Mouse (Mus musculus): ENCODE data around the gene Bahcc1.

Bahcc1 gene

DNA sequence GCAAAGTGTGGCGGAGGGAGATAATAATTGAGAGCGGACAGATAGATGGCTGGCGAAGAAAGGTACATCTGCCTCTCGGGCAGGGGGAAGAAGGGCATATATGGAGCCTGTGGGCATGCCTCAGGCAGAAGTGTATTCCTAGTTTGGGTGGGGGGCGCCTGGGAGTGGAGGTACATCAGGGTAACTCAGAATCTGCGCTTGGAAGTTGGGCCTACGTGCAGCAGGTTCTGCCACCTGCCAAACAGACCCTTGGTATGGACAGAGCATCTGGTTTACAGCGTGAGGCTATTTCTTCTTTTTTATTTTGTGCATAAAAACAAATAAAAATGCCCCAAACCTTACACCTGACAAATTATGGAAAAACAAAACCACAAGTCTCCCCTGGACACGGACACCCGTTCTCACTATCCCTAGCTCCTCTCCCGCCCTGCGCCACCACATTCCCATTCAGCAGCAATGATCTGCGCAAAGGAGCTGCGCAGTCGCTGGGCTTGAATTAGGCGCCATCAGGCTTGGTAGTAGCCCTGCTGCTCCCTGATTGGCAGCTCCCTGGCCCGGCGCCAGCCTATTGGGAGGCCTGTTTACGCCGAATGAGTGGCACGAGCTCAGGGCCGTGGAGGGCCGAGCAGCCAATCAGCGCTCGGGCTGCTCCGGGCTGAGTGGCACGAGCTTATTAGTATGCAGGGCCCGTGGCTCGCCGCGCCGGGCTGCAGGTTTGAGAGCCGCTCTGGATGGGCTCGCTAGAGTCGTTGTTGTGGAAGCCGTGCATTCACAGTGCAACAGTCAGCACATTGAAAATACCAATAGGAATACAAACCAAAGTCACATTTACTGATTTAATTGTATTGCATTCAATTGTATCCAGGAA lies at the start of gene Bahcc1:
Gene Bahcc1, plus strand, starts transcription at position 718 of the 868 bp plus-strand sequence.
- DNase-seq (ENCODE audit: low spot score in 2 of 2) = peak; percentile 100

DNA sequence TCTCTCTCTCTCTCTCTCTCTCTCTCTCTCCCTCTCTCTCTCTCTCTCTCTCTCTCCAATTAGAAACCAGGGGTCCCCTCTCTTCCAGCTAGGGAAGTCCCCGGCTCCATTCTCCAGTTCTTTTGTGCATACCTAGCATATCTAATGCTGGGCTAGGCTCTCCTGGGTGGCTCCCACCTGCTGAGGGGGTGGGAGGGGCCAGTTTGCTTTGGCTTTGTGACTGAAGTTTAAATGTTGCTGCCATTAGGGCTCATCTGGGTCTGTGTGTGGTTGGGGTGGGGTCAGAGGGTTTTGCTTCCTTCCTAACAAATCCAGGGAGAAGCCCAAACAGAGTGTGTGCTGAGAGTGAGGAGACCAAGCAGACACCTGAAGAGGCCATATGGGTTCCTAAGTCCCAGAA lies 49.6 kb upstream of the Bahcc1 start:
- DNase-seq (ENCODE audit: low spot score in 2 of 2) = no peak

DNA sequence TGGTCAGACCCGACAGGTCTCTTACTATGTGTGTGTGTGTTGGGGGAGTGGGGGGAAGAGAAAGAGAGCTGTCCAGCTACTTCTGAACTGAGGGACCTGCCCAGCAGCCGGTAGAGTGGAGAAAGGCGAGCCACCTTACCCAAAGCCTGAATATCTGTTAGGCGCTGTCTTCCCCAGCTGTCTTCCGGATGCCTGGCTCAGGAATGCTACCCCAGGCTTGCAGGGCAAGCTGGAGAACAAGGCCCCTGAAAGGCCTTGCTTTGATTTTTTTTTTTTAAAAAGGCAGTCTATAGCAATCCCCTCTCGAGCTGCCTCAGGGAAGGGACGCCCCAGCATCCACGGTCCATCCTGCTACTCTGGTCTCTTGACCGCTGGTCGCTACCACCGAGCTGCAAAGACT lies 49.0 kb upstream of the Bahcc1 start:
- DNase-seq (ENCODE audit: low spot score in 2 of 2) = no peak

DNA sequence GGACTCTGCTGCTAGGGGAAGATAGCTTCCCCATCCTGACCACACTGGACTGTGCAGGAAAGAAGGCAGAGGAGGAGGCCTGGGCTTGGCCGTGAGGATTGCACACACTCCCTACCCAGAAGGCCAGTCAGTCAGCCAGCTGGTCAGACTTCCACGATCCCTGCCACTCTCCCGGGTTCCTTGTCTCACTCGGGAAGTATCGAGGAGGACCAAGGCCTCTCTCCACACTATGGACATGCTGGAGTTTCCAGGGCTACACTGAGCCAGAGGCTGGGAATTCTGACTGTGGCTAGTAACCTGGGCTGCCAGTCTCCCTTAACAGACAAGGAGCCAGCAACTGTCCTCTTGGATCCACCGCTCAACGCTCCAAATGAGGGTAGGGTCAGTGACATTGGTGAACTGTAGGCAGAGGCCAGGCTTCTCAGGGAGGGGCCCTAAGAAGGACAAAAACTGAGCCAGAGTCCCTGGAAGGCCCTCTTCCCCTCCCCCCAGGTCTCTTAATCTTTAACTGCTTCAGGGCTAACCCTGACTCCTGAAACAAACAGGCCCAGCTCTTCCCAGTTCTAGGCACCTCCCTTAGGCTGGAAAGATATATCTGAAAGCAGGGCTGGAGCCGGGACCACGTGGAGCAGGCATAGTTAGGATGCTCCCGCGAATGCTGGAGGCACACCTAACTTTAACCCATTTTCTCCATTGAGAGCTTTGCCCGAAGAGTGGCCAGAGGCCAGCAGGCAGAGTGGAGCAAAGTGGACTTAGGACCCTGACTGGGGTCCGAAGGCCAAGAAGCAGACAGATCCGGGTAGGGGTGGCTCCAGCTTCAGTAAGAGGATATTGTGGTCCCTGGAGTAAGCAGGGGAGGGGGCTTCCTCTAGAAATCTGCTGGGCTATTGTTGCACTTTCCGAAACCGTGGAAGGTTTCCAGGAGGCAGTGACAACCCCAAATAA lies 48.1 kb upstream of the Bahcc1 start:
- no peak for DNase-seq (ENCODE audit: low spot score in 2 of 2)

DNA sequence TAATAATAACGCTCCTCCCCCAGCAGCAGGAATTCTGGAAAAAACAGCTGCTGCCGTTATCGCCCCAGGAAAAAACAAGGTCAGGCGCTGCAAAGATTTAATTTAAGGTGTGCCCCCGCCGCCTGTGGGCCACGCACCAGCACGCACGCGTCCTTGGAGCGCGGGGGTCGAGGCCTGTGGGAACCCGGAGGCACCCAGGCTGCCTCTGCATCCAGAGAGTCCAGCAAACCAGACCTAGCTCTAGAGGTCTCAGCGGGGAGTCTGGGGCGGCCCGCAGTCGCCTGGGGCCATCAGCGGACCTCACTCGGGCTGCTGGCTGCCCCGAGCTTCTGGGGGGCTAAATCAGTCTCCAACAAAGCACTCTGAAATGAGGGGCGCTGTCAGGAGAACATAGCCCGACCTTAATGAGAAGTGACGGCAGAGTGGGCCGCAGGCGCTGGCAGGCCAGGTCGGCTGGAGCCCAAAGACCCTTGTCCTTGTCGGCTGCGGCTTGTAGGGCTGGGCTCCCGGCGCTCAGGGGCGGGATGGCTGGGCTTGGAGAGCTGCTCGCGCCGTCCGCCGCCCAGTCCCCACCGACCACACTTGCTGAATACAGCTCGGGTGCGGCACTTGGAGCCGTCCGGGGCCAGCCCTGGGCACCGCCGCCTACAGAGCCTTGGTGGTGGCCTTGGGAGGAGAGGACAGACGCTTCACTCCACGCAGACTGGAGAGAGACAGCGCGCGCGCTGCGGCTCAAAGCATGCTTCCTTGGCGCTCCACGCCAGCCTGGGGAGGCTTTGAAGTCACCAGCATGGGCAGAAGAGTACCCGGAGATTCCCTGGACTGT lies 47.2 kb upstream of the Bahcc1 start:
- no peak for DNase-seq (ENCODE audit: low spot score in 2 of 2)

DNA sequence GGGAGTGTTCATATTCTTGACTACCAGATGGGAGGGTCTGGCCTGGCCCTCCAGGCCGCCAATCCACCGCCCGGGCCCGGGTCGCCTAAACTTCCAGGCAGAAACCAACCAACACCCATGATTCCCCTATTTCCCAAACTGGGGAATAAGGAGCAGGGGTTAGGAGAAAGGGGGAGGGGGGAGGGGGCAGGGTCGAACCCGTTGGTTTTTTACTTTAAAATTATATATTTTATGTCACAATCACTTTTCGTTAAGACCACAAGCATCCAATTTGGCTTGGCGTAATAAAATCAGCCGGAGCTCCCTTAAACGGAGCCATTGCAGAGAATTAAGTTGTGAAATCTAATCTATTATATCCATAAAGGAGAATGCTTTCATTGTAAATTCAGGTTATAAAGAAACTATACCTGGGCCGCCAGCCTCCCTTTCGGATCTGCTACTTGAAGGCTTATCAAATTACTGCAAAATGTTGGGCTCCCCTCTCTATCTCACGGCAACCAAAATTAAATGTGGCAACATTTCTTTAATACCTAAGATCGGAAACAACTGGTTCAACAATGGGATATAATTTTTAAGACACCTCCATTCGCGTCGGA lies 46.5 kb upstream of the Bahcc1 start:
- DNase-seq (ENCODE audit: low spot score in 2 of 2) = no peak

DNA sequence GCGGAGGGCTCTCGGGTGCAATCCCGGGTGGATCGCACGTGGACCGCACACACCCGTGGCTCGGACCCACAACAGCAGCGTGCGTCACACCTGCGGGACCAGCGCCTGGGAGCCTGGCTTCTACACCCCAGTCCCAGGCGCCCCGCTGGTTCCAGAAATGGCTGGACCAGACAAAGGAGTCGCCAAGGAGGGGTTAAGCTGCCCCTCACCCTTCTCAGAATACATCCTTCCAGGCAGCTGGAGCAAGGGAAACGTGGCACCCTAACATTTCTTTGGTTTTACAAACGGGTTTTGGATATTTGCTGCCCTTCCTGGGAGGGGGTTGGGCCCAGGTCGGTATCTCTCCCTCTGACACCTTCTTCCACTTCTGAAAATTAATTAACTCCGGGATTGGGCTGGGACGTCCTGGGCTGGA lies 45.9 kb upstream of the Bahcc1 start:
- DNase-seq (ENCODE audit: low spot score in 2 of 2) = no peak

- no peak for DNase-seq (ENCODE audit: low spot score in 2 of 2)
Measured at GRCm38 (mm10) chr11:120187236-120188101, 45.3 kb upstream of the Bahcc1 start.

- DNase-seq (ENCODE audit: low spot score in 2 of 2) = no peak
Measured at GRCm38 (mm10) chr11:120188102-120188480, 44.7 kb upstream of the Bahcc1 start.

GRCm38 (mm10) chr11:120188481-120189441 lies 44.0 kb upstream of the Bahcc1 start:
- peak in 1 of 2 experiments; percentile 50 for DNase-seq (ENCODE audit: low spot score in 2 of 2)

DNA sequence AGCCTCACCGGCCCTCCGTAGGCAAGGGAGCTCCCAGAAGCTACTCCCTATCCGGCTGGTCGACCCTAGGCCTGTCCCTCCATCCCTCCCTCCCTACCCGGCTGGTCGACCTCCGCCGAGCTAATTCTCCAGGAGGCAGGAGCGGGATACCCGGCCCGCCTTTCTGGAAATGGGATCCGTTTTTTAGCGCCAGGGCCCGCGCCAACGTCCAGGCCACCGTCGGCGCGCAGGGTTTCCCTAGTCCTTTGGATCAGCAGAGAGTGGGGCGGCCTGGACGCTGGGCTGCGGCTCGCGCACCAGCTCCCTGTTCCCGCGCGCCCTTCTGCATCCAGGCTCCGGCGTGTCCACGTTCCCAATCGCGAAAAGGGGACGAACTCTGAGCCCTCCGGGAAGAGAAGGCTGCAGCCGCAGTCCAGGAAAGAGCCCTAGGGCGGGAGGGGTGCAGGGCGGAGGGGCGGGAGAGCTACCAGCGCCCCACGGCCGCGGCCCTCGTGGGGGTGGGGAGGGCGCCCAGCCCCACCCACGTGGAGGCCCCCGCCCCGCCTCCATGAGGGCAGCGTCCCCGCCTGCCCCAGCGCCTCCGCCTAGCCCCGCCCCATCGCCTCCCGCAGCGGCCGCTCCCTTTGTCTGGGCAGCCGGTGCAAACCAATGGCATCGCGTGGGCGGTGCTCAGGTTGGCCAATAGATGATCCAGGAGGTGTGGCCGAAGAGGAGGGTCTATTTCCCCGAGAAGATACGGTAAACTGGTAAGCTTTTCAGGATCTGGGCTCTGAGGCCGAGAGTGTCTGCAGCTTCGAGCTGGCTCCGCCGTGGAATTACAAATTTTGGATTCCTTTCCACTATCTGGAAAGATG lies 43.1 kb upstream of the Bahcc1 start:
- DNase-seq (ENCODE audit: low spot score in 2 of 2) = peak; percentile 97 to 98

GRCm38 (mm10) chr11:120190526-120191412 lies 42.0 kb upstream of the Bahcc1 start:
- DNase-seq (ENCODE audit: low spot score in 2 of 2) = no peak

DNA sequence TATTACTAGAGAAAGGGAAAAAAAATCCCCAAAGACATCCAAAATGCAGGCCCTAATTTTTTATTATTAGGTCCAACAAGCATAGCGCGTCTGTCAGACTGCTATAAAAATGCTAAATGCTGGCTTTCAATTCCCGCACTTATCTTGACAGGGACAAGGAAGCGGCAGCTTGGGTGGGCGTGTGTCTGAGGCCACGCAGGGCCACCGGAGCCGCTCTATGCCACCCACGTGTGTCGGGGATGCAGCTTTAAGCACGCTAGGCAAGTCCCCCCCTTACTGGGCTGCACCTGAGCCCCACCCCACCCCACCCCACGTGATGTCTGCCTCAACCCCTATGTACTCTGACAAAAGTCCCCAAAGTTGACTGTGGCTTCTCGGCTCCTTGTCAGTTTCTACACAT lies 33.9 kb upstream of the Bahcc1 start:
- no peak for DNase-seq (ENCODE audit: low spot score in 2 of 2)

GRCm38 (mm10) chr11:120199766-120200165 lies 33.0 kb upstream of the Bahcc1 start:
- no peak for DNase-seq (ENCODE audit: low spot score in 2 of 2)

DNA sequence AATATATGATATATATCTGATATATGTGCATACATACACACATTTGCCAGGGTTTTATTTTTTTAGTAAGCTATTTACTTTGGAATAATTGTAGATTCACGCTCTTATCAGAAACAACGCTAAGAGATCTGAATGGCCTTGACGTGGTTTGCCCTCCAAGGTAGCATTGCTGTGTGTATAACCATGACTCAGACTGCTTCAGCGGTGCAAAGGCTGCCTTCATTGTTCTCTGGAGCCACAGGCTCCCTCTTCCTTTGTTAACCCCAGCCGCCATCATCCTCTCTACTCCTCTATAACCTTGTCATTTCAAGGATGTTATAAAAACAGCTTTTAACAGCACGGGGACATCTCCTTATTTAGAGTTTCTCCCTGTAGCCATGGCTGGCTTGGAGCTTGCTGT lies 32.1 kb upstream of the Bahcc1 start:
- no peak for DNase-seq (ENCODE audit: low spot score in 2 of 2)

DNA sequence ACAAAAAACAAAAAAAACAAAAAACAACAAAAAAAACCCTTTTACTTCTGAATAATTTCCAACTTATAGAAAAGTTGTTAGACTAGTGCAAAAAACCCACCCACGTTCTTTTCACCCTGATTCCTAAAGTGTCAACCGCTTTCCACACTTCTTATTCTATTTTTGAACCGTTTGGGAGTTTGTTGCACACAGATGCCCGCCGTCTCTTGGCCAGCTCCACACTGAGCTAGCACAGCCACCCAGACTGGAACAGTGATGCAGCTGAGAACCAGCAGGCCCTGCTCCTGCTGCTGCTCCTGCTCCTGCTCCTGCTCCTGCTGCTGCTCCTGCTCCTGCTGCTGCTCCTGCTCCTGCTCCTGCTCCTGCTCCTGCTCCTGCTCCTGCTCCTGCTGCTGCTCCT lies 28.5 kb upstream of the Bahcc1 start:
- no peak for DNase-seq (ENCODE audit: low spot score in 2 of 2)

DNA sequence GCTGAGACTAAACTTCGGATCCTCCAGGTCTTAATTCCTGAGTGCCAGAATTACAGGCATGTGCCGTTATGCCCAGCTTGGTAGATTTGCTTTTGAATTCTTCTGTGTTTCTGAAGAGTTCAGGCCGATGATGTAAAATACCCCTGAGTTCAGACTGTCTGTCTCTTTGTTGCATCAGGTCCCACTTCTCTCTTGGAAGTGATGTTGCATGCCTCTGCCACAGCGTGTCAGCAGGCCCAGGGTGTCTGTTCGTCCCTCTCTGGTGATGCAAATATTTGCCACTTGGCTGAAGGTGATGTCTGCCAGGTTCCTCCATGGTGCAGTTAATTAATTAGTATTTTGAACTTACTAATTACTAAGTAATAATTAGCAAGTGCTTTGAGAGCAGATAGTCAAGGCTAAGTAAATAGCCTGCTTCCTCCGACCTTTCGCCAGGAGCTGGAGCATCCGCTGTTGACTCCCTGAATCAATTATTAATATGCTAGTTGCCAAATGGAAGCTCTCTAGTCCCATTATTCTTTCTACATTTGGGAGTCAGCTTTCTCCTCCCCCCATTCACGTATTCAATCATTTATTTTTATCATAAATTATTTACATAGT lies 26.6 kb upstream of the Bahcc1 start:
- no peak for DNase-seq (ENCODE audit: low spot score in 2 of 2)
